Mouse (Mus musculus) retina, embryonic 14.5 days (tissue): Measurements from ENCODE around the gene Brd7.

Experiments
- DNase-seq: peaks from one replicate; pipeline ENCODE4 v3.0.0-alpha.2; 2015; ENCODE audit warnings: low spot score

The Brd7 gene

DNA sequence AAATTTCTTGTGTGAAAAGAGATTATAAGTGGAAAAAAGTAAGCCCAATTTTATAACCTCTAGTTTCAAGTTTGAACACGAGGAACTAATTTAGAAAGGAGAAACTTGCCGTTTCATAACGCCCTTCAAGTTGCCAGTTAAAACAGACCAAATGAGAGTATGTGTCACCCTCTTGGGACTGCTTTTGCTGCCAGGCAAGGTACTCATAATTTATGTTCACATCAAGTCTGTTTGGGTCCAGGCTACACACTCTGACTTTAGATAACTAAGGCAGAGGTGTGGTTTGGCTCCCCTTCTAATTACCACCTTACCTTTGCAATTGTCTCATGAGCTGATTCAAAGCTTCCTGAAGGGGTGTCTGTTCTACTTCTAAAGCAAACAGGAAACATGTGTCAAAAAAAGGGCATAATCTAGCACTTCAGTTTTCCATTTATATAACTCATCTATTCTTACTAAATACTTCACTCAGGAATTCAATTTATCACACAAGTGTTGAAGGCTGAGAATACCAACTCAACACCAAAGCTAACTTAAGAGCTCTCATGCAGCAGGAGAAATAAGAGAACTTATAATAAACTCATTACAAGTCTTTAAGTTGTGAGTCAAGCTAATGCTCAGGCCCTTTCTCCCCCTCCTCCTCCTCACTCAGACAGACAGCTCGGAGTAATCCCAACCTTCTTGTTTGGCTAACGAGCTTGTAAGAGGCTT is 4.6 kb downstream of the Brd7 start:
- DNase-seq = no peak

DNA sequence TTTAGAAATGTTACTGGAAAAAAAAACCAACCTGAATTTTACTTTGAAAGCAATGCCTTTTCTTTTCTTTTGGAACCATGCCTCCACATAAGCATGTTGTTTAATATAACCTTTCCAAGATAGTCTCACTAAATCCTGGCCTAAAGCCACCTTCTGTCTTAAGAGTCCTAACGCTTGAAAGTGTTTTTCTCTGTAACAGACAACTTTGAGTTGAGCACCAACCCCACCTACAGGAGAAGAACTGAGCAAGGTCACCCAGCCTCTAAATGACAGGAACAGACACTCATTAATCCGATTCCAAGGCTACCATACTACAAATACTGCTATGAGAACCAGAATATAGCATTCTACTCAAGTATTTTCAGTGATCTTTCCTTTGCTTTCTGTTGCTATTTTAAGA is 12.9 kb downstream of the Brd7 start:
- no peak for DNase-seq

DNA sequence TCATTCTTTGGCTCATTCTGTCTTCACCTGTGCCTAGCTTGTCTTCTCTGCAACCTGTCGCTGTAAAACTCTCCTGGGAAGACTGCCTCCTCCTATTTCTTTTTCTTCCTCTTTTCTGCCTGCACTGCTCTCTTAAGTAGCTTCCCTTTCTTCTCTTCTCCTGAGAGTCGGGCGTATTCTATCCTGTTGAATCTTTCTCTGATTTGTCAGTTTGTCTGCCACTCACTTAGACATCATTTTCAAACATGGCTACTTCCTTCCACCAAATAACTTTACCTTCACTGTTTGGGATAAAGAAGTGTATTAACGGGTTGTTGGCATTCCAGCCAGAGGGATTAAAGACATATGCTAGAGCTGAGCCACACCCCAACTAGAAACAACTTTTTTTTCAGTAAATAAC is 20.0 kb downstream of the Brd7 start:
- DNase-seq = no peak

DNA sequence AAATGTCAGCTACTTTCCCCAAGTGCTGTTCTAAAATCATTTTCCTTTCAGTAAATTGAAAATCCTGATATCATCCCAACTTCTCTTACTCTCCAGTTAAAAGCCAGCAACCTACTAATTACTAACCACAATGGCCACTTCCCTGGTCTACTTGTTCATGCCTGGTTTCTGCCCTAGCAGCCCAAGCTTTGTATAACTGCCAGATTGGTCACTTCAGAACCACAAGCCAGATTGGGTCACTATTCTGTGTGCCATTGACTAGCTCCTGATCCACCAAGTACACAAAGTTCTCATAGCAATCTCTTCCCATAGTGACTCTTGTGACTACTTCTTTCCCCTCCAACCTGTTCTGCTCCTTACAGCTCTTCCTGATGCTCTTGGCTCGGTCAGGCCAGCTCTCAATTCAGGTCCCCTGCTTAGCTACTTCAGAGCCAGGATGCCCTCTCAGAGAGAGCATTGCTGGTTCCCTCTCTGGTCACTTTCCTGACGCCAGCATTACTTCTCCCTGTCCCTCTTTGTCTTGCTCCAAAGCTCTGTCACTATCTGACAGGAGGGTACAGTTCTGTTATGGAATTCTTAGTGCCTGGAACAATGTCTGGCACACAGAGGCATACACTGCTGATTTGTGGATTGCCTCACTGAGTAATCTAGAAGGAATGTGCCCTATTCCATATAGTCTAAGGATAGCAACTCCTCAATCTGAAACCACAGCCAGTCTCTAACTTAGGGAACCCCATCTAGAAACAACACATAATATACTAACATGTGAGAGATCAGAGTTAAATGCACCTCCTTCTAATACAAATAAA is 21.9 kb downstream of the Brd7 start:
- DNase-seq = no peak

DNA sequence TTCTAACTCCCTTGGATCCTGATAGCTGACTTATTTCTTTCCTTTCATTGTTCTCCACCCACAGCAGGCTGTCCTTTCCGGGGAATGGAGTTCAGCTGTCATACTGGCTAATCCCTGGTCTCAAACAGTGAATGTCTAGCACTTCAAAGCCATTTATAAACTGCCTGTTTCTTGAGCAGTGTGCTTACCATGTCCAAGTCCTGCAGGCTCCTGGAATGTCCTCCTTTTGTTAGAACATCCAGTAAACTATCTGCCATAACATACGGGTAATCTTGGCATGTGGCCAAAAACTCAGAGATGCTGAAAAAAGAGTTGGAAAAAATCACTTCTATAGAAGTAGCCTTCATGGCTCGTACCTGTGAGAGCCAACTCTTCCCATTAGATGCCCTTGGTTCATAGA is 22.8 kb downstream of the Brd7 start:
- no peak for DNase-seq

DNA sequence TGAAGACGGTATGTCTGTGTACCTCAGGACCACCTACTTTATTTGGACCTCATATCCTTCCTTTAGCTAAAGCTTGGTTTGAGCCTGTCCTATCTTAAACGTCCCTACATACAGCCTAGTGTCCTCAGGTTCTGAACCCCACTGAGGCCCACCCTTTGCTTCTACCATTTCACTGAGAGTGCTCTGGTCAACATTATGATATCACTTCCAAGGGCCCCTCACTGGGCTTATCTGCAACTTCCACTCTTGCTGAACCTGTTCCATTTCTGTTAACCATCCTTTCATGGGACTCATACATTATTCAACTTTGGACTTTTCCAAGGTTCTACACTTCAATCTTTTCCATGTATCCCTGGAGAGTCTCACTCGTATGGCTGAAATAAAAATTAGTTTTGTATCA is 27.0 kb downstream of the Brd7 start:
- DNase-seq = no peak

DNA sequence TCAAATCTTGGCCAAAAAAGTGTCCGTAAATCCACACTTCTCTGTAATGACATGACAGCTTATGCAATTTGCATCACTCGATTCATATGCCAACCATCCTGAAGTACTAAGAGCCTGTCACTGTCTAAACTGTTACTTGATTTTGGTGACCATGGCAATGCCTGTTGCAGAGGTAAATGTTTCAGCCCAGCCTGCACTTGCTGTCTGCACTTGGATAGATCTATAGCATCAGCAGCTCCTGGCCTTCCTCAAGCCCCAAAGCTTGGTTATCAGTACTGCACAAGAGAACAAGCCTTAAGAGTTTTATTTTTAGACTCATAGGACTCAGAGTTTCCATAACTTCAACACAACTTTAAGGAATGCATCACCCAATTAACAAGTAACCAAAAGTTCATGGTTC is 27.6 kb downstream of the Brd7 start:
- DNase-seq = no peak

DNA sequence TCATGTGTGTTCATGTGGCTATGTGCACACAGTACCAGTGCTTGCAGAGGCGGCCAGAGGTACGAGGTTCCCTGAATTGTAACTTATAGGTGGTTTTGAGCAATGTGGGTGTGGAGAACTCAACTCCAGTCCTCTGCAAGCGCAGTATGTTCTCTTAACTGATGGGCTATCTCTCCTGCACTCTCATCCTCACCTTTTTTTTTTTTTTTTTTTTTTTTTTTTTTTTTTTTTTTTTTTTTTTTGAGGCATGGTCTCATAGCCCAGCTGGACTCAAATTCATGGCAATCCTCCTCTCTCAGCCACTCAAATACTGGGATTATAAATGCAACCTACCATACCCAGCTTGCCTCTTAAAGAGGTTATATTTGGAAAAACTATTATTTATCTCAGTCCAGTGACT is 31.2 kb downstream of the Brd7 start:
- DNase-seq = no peak

DNA sequence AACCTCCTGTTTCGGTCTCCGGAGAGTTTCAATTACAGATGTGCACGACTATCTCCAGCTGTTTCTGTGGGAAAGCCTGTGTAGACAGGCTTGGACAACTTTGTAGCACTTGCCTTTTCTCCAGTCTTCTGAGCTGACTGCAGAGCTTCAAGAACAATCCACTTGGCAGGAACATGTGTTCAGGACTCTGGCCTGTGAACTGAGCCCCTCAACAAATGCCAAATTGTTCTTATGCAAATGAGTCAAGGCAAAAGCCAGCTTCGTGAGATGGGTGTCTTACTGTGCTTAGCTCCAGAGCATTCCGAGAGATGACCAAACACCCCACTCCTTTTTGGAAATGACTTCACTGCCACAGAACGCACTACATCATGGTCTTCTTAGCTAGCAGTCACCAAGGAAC is 33.3 kb downstream of the Brd7 start:
- DNase-seq = no peak

DNA sequence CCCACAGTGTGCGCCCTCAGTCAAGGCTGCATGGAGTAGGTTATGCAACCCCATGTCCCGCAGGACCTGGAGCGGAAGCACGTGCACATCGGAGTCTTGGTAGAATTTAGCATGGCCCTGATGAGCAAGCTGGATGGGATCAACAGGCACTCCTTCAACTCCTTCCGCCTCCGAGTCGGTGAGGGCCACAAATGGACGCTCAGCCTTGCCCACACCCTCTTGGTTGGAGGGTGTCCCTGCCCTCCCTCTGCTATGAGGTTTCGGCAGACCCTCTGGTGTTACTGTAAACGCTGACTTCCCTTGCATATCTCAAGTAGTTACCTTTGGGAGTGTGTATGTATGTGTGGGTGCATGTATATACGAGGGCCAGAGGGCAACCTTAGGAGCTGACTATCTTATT is 35.7 kb downstream of the Brd7 start:
- DNase-seq = no peak

DNA sequence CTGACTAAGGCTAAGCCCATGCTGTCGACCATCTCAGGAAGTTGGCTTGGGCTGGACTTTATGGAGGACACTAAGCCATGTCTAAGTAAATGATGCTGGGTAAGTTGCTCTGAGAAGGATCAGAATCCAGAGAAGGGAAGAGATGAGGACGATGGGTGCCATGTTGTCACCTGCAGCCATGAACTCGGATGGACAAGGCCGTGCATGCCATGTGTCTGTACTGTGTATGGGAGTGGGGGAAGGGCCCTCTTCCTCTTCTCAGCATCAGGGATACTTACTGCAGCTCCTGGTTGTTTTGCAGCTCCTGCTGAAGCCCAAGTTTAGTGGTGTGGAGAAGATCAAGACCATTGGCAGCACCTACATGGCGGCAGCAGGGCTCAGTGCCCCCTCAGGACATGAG is 36.2 kb downstream of the Brd7 start:
- no peak for DNase-seq

DNA sequence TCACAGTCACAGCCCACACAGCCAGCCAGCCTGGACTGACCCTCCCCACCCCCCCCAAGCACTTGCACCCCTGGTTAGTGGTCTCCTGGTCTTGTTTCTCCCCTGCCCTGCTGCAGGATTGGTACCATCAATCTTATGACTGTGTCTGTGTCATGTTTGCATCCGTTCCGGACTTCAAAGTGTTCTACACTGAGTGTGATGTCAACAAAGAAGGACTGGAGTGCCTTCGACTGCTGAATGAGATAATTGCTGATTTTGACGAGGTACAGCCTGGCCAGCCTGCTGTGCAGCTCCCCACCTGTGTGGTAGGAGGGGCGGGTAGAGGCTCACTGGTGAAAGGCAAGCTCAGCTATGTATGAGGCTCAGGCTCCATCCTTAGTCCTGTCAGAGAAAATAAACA is 36.7 kb downstream of the Brd7 start:
- DNase-seq = no peak

DNA sequence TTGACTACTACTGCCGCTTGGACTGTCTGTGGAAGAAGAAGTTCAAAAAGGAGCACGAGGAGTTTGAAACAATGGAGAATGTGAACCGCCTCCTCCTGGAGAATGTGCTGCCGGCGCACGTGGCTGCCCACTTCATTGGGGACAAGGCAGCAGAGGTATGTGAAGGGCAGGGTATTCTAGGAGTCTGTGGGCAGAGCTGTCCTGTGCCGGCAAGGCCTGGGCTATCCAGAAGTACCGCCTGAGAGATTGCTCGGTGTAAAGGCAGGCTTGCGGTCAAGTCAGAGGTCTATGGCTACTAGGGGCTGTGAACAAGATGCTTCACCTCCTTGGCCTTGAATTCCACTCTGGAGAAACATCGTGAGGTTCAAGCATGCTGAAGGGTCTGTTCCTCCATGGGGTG is 37.2 kb downstream of the Brd7 start:
- no peak for DNase-seq

DNA sequence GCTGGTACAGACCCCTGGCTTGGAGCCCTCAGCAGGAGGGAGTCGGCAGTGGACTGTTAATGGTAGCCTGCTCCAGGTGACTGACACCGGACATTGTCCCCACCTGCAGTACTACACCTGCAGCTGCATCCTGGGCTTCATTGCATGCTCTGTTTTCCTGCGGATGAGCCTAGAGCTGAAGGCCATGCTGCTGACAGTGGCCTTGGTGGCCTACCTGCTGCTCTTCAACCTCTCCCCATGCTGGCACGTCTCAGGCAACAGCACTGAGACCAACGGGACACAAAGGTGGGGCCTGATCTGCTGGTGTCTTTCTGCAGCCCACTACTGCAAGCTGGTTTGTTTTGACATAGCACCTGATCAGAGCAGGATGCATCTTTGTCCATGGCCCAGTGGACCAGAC is 38.5 kb downstream of the Brd7 start:
- no peak for DNase-seq

DNA sequence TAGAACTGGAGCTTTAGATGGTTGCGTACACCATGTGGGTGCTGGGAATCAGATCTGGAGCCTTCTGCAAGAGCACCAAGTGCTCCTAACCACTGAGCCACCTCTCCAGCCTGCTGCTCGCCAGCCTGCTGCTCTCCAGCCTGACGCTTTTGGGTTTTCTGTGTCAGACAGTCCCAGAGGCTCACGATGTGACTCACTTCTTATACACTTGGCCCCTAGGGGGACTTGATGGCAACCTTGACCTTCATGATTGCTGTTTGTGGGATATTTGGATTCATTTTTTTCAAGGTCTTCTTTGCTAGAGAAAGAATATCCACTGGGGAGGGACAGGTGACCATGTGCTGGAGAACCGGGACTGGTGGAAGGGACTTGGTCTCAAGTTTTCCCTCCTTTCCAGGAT is 40.6 kb downstream of the Brd7 start:
- DNase-seq = no peak

DNA sequence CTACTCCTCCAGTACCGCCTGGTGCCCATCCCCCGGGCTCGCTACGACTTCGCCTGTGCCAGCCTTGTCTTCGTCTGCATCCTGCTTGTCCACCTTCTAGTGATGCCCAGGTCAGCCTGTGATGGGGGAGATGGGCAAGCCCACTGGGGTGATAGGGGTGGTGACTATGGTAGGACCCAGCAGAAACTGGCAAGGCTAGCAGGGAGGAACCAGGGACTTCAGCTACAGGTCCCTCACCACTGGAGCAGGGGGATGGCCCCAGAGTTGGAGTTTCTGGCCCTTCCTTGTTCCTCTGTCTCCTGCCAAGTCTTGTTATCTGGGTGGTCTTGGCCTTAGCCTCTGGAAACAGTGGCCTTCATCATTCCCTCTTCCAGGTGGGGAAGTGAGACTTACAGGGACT is 41.9 kb downstream of the Brd7 start:
- DNase-seq = no peak

DNA sequence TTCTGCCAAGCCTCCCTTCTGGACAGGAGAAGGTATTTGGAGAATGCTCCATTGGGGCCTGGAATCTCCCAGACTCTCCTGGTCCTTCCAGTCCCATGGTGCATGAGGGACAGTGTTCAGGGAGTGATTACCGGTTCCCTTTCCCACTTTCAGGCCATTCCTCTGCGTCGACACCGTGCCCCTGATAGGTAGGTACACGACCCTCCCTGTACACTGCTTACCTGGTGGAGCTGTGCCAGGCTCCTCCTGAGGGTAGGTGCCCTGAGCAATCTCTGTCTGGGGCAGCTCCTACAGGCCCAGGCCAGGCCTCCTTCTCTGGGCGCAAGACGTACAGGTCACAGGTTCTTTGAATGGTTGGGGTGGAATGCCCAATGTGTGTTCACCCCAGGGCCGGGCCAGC is 43.8 kb downstream of the Brd7 start:
- no peak for DNase-seq

DNA sequence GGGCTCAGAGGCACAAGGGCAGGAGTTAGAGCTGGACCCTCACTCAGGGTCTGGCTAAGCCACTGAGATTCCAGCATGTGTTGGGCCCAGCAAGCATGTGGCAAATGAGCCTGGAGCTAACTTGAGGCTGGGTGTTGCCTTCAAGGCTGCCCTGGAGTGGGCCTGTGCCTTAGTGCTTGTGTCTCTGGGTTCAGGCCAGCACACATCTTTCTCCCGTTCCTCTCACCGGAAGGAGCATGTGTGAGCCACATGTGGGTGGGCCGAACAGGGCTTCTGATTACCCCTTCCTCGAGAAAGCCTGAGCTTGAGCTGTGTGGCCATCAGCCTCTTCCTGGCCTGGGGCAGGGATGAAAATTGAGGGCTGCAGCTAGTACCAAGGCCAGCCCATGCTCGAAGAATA is 44.7 kb downstream of the Brd7 start:
- no peak for DNase-seq

DNA sequence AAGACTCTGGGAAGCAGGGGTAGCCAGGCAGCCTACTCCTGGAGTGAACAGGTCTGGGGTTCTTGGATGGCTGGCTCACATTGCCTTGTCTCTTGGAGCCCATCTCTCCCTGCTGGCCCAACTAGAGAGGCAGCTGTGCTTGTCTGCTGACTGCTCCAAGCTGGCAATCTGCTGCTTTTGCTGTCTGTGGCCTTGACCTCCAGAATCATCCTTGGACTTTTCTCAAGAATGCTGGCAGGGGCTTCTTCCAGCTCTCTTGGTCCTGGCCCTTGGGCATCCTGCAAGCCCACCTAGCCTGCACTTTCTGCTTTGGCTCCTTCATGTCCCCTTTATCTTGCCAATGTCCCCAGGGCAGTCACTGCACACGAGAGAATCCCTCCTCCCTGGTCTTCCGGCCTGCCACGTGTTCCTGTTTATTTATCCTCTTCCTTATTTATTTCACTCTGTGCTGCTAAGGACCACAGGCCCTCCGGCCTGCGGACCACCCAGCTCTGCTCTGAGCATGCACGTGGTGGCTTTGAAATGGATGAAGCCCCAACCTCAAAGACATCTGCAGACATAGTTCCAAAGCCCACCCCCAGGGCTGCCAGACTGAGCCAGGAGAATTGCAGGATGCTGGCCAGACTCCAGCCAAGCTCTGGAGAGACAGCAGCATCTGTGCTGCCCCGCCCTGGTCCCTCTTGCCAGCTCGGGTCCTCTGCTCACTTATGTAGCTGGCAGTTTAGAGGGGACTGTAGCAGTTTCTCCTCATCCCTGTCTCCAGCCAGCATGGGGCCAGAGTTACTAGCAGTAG is 45.7 kb downstream of the Brd7 start:
- no peak for DNase-seq

DNA sequence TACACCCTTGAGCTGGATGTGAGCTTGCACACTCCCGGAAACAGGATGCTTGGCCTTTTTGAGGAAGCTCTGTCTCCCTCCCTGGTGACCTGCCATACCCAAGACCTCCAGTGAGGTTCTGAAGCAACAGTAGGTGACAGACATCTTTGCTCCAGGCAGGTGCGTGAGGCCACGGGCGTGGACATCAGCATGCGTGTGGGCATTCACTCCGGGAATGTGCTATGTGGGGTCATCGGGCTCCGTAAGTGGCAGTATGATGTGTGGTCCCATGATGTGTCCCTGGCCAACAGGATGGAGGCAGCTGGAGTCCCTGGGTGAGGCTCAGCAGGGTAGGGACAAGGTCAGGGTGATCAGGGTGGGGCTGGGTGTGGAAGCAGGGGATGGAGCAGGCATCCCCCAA is 46.7 kb downstream of the Brd7 start:
- DNase-seq = no peak

DNA sequence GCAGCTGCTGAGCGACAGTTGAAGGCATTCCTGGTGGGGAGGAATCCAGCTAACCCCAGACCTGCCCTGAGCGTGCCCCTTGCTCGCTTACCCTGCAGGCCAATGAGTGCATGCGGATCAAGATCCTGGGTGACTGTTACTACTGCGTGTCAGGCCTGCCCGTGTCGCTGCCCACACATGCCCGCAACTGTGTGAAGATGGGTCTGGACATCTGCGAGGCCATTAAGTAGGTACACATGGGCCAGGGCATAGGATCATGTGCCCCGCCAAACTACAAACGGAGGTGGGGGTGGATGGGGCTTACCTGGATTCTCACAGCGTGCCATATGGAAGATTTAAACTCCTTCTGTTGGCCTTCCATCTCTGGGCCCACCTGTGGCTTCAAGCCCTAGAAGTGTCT is 48.0 kb downstream of the Brd7 start:
- no peak for DNase-seq

DNA sequence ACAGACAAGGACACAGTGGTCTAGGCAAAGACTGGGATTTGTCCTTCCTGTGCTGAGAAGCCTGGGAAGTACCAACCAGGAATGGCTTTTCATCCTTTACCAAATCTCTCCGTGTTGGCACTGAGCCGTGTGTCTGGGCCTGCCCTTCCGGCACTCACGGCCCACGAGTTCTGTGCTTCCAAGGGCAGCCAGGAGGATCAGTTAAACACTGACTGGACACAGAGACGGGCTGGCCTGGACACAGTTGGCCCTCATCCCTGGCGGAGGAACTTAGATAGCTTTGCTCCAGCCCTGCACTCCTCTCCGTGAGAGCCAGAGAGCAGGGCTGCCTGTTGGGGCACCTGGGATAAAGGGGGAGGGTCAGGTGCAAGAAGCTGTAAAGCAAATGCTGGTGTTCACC is 49.0 kb downstream of the Brd7 start:
- no peak for DNase-seq

DNA sequence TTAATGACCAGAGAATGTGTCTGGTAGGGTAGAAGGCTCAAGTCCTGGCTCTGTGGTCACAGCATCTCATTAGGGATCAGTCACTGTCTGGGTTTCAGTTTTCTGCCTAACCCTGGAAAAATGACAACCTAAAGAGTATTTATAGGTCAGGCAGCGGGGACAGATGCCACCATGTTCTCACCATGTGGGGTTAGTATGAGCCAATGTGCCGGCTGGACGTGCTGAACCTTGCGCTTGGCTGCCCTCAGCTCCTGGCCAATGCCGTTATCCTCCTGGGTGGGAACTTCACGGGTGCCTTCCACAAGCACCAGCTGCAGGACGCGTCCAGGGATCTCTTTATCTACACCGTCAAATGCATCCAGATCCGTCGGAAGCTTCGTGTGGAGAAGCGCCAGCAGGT is 51.7 kb downstream of the Brd7 start:
- DNase-seq = no peak
